Mouse (Mus musculus): ENCODE data around the gene Timp4. TPM values are rescaled to one million over a fixed set of nuclear protein-coding genes. Genes with fewer than 3 reads are reported as not detected.

Gene Timp4
- total and polyA plus RNA-seq, 3 experiments = not detected

DNA sequence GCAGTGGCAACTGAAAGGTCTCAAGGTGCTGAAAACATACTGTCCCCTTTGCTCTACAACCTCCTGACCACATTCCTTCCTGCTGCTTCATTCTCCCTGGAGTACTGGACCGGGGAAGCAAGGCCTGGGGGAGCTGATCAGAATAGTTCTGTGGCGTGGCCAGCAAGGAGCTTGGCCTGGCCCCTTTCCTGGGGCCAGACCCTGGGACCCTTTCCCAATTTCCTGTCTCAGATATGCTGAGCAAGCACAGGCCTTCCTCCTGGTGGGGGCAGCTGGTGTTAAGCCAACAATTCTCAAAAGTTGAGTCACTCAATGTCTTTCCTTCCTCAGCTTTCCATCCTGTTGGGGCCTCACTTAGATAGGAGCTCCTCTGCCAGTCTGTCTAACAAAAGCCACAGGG is 18.1 kb upstream of the Timp4 start:
- H3K27me3 ChIP-seq (ENCODE audit: control insufficient read depth in 1 of 2, insufficient read depth in 2 of 2, low read length in 2 of 2) = no peaks in the 10 kb centered on the region; a peak in 2 of 4 replicates
- H3K4me1 ChIP-seq (ENCODE audit: control insufficient read depth in 1 of 2, insufficient read depth in 2 of 2, low read length in 2 of 2) = no peaks in the 10 kb centered on the region
- H3K9ac ChIP-seq (ENCODE audit: control insufficient read depth, low read depth, low read length, poor library complexity, severe bottlenecking) = no peak overlapping the region
- H3K27ac ChIP-seq (ENCODE audit: control insufficient read depth, low read depth, low read length) = no peak overlapping the region
- no peak overlapping the region for H3K4me3 ChIP-seq (ENCODE audit: control insufficient read depth in 1 of 2, insufficient read depth in 1 of 2, low read depth in 2 of 2, low read length in 2 of 2)
- no peaks in the 10 kb centered on the region for H3K79me2 ChIP-seq (ENCODE audit: control insufficient read depth, insufficient read depth, low read length, poor library complexity)
- TF ChIP-seq TCF12 (IDR thresholded peaks at IDR 0.05; ENCODE audit: low read depth, low read length) (no peak), ZNF384 (IDR thresholded peaks at IDR 0.05; ENCODE audit: low read depth, low read length) (no peak), GATA1 (IDR thresholded peaks at IDR 0.05; ENCODE audit: low read depth, low read length) (no peak)
- no peak for DNase-seq (ENCODE audit: low read depth, low spot score)
- no peaks in the 10 kb centered on the region for H3K36me3 ChIP-seq (ENCODE audit: control insufficient read depth in 1 of 2, insufficient read depth in 2 of 2, low read length in 2 of 2)
- H3K9me3 ChIP-seq (replicated peaks; ENCODE audit: insufficient read depth, low read length) = no peaks in the 10 kb centered on the region

DNA sequence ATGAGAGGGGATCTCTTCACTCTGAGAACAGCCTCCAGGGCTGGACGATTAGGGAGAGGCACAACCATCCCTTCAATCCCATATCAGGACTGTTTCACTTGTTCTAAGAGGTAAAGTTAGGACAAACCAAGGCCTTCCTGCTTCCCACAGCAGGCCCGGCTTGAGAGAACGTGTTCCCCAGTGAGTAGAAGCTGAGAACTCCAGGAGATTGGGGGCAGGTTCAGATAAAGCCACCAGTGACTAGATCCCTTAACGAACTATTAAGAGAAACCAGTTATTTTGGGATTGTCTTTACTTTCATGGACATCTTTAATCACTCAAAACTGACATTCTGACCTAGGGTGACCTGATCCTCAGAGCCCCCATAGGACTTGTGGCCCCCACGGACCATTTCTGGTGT is 17.6 kb upstream of the Timp4 start:
- Histone ChIP-seq H3K79me2 (ENCODE audit: control insufficient read depth, insufficient read depth, low read length, poor library complexity) (no peaks in the 10 kb centered on the region), H3K4me1 (ENCODE audit: control insufficient read depth in 1 of 2, insufficient read depth in 2 of 2, low read length in 2 of 2) (no peaks in the 10 kb centered on the region), H3K27me3 (ENCODE audit: control insufficient read depth in 1 of 2, insufficient read depth in 2 of 2, low read length in 2 of 2) (no peaks in the 10 kb centered on the region; a peak in 2 of 4 replicates), H3K27ac (ENCODE audit: control insufficient read depth, low read depth, low read length) (no peak overlapping the region), H3K9ac (ENCODE audit: control insufficient read depth, low read depth, low read length, poor library complexity, severe bottlenecking) (no peak overlapping the region), H3K36me3 (ENCODE audit: control insufficient read depth in 1 of 2, insufficient read depth in 2 of 2, low read length in 2 of 2) (no peaks in the 10 kb centered on the region), H3K9me3 (replicated peaks; ENCODE audit: insufficient read depth, low read length) (no peaks in the 10 kb centered on the region), H3K4me3 (ENCODE audit: control insufficient read depth in 1 of 2, insufficient read depth in 1 of 2, low read depth in 2 of 2, low read length in 2 of 2) (no peak overlapping the region)
- DNase-seq (ENCODE audit: low read depth, low spot score) = no peak
- TF ChIP-seq BHLHE40 (IDR thresholded peaks at IDR 0.05; ENCODE audit: borderline replicate concordance, low read depth, low read length) (no peak), ETS1 (IDR thresholded peaks at IDR 0.05; ENCODE audit: low read depth, low read length) (no peak), TBP (IDR thresholded peaks at IDR 0.05; ENCODE audit: low read depth, low read length) (no peak), ELF1 (IDR thresholded peaks at IDR 0.05; ENCODE audit: low read depth, low read length) (no peak), CHD1 (IDR thresholded peaks at IDR 0.05; ENCODE audit: low read depth, low read length) (no peak), JUND (IDR thresholded peaks at IDR 0.05; ENCODE audit: low read depth, low read length) (no peak), SMC3 (IDR thresholded peaks at IDR 0.05; ENCODE audit: low read depth, low read length) (no peak), EP300 (IDR thresholded peaks at IDR 0.05; ENCODE audit: low read depth in 1 of 2, low read length in 2 of 2) (no peak), MYC (IDR thresholded peaks at IDR 0.05; ENCODE audit: low read depth, low read length) (no peak), ZC3H11A (IDR thresholded peaks at IDR 0.05; ENCODE audit: low read depth, low read length) (no peak), HCFC1 (IDR thresholded peaks at IDR 0.05; ENCODE audit: low read depth, low read length) (no peak), ZNF384 (IDR thresholded peaks at IDR 0.05; ENCODE audit: low read depth, low read length) (no peak), USF1 (IDR thresholded peaks at IDR 0.05; ENCODE audit: low read depth, low read length) (no peak), TCF12 (IDR thresholded peaks at IDR 0.05; ENCODE audit: low read depth, low read length) (no peak)

All from MEL (cell line).